Mouse (Mus musculus): ENCODE measurements around the gene H2afb3. TPM values are rescaled to one million over a fixed set of nuclear protein-coding genes. Genes with fewer than 3 reads are reported as not detected.
"Not testable (repeated sequence)": the region's sequence is repeated elsewhere in the genome, so short reads cannot be mapped to it uniquely, and the experiment has no call there.

Gene H2afb3
- not detected in 2 replicates for polyA plus RNA-seq (2012; rRNA removed)

DNA sequence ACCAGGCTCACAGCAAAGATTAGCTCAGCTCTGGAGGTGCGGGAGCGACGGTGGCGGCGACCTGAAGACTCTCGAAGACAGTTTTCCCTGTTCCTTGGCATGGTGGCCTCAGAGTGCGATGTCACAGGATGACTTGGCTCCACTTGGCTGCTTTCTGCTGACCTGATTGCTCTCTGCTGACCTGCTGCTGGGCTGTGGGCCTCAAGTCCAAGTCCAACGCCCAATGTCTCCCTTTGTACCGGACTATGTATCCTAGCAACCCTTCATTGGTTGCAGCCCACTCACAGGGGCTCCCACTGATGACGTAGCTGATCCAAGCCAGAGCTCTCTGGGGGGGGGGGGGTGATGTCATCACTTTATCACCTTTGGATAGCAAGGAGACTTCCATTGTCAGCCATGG is at the start of gene H2afb3:
Gene H2afb3 (minus strand): TSS at position 101 of the 400 bp plus-strand sequence.
- DNase-seq (ENCODE audit: extremely low spot score in 1 of 2, low spot score in 1 of 2), result not testable (repeated sequence)

DNA sequence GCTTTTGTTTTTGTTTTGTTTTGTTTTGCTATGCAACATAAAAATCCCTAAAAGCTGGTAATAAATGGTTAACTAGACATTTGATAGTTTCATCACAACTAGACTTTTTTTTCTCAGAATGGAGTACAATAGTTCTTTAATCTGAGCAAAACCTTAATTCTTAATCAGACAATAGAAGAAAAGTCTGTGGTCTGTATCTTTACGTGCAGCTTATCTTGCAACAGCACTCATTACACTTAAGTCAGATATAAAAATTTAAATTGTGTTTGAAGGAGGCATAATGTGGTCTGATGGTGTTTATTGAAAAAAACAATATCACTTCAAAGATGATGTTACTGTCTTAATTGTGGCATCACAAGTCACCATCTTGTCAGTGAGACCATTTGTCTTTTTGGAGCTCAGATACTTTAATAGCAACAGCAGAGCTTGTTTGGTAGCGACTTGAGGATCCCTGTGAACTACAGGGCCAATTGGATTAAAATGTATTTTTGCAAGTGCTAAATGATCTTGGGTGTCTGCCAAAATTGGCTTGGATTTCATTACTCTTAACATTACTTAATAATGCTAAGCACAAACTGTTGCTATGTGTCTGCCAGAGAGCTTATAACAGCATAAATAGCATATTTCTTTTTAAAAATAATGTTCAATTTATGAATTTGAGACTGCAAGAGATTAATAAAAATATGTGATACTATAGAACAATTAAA is 11.3 kb downstream of the H2afb3 start:
- no peak for DNase-seq (ENCODE audit: extremely low spot score in 1 of 2, low spot score in 1 of 2)

DNA sequence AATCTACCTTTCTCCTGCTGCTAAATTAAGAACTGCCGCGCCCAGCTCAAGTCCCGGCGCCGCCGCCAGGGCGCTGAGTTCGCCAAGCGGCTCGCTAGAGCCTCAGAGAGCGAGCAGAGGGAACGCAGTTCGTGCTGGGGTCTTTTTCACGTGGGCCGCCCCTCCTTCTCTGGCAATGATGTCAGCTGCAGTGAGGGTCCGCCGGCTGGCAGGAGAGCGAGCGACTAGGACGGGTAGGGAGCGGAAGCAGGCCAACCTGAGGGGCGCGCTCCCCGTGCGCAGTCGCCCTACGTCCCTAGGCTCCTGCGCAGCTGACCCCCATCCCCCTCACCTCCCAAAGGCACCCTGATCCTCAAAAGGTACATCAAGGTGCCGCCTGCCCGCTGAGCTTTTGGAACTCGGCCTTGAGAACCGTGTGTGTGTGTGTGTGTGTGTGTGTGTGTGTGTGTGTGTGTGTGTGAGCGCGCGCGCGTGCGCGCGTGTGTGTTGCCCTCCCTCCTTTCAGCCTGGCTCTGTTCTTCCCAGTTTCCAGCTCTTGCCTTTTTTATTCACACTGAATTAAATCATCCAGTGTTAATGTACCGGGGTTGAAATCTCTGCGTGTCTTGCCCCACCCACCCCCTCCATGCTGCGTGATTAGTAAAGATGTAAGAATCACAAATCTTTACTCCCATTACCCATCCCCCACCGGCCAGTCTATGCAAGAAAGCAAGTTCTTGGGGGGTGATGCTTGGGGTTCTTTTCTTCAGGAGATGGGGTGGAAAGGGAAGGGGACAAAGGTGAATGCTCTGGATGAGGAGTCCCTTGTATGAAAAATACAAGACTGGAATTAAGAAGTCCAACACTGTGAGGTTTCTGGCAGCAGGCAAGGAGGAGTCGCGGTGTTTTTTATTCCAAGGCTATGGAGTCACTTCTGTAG is 19.8 kb downstream of the H2afb3 start:
- peak in 1 of 2 experiments; percentile 33 for DNase-seq (ENCODE audit: extremely low spot score in 1 of 2, low spot score in 1 of 2)

DNA sequence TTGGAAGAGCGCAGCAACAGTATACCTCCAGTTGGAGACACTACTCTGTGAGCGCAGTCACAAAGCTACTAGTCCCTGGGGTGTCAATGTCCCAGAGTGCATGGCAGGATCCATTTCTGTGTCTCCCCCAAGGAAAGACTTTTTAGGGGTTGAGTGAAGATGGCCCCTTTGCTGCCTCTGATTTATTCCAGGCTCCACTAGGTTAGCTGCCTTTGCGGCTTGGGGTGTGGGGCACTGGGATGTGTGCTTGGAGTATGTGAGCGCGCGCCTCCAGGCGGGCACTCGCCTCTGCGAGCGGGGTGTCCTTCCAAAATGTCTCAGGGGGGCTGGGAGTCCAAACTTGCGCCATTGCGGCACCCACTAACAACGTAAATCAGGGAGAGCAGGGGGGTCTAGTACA is 21.2 kb downstream of the H2afb3 start:
- peak in 1 of 2 experiments; percentile 39 for DNase-seq (ENCODE audit: extremely low spot score in 1 of 2, low spot score in 1 of 2)

DNA sequence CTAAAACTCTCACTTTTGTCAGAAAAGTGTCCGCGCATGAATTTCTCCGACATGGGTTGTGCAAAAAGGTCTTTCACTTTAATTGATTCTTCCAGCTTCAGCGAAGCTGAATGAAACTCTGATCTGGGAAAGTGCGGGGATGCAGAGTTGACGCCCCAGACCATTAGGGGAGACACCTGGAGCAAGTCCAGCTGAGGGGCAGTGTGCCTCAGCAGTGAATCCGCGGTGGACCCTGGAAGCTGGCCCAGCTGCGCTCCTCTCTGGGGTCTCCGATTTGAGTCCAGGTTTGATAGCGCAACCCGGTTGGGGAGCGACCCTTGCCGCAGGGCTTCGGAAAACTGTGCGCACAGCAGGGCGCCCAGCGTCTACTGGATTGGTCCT is 22.0 kb downstream of the H2afb3 start:
- DNase-seq (ENCODE audit: extremely low spot score in 1 of 2, low spot score in 1 of 2), result no peak

DNA sequence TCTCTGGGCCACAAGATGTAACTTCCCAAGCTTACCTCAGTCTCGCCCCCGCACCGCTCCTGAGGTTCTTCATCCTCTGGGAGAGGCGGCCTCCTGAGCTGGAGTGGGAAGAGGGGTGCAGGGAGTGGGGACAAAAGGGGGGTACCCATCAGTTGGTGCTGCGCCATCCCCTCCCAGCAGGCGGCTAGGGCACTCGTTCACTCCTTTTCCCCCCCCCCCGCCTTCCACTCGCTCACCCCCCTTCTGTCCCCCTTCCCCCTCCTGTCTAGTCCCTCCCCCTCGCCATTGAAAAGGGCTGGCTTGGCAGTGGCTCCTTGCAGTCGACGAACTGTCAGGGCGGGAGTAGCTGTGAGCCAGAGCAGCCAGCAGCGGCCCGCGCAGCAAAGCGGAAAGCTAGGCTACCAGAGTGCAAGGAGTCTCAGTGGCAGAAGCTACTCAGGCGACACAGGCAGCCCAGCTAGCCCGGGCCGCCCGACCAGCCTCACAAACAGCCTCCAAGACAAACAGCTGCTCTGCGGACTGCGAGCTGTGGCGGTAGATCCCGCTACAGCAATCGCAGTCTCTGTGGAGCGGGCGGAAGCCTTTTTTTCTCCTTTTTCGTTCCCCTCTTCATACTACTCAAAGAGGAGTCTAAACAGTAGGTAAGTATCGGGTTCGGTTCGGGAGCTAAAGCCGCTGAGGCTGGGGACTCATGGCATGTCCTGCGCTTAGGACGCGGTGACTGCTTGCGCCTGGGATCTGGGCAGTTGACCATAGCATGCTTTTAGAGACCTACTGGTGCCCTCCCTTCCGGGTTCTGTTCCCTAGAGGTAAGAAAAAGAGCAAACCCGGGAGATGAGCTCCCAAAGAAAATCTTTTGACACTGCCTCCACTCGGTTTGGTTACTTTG is 22.6 kb downstream of the H2afb3 start, which contains the start of gene Pcdh11x:
Gene Pcdh11x (plus strand): TSS at position 249 of the 889 bp plus-strand sequence.
- peak in 1 of 2 experiments; percentile 68 for DNase-seq (ENCODE audit: extremely low spot score in 1 of 2, low spot score in 1 of 2)

DNA sequence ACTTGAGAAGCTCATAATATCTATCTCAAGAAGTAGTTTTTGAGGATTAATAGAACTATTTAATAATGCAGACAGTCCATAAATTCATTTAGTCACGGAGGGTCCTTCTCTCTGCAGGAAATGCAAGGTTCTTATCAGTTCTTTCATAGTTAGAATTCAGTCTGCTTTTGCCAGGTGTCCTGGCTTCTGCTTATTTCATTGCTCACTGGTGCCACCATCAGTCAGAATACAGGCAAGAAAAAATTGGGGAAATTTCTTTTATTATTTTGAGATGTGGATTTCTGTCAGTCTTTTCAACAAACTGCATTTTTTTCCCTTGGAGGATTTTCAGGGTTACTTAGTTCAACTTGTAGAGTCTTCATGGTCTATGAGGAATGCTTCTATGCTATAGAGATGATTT is 25.4 kb downstream of the H2afb3 start:
- DNase-seq (ENCODE audit: extremely low spot score in 1 of 2, low spot score in 1 of 2), result peak in 1 of 2 experiments; percentile 14

DNA sequence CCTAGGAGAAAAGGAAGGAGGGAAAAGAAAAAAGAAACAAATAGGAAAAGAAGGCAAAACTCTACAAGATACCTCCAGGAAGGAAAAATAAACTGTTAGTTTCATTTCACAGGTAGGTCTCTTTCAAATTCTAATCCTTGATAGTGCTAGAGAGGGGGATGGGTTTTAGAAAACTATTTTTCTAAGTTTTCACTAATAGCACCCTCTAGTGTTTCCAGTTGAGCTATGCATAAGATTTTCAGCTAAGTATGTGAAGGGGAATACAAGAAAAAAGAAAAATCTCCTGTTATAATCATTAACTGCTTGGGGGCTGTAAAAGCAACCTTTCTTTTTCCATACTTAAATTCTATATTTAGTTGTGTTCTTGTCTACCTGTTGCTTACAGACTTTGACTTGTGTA is 27.4 kb downstream of the H2afb3 start:
- peak in 1 of 2 experiments; percentile 31 for DNase-seq (ENCODE audit: extremely low spot score in 1 of 2, low spot score in 1 of 2)

Other genes with a start within 250 kb of the H2afb3 start
- gene Pcdh11x, start 22.8 kb downstream of the H2afb3 start, polyA plus RNA-seq (2012; rRNA removed), result 4.9 and 6.3 TPM in 2 replicates

Measured in frontal cortex, adult 2 months (tissue).